Mouse (Mus musculus): ENCODE data around the gene Mthfd1.

Gene Mthfd1

GRCm38 (mm10) chr12:76299361-76299906, 44.3 kb downstream of the Mthfd1 start:
- in situ Hi-C loops (cut with MboI; ENCODE audit: low sequenced_read_pairs) = no loop called here

DNA sequence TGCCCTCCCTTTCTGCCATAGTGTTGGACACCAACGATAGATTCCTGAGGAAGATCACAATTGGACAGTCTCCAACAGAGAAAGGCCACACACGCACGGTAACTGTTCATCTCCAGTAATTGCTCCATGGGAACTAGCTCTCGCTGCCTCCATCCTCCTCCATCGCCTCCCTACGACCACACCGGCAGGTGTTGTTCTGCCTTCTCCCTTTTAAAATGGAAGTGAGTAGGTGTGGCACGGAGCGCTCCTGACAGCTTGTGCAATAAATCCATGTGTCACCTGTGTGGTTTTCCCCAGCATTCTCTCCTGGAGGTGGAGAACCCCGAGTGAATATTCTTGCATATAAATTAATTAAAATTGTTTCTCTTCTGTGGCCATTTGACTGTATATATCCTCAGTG, 45.3 kb downstream of the Mthfd1 start:
- in situ Hi-C loops (cut with MboI; ENCODE audit: low sequenced_read_pairs) = no loop called here

- in situ Hi-C loops (cut with MboI; ENCODE audit: low sequenced_read_pairs) = no loop called here
These were observed 48.4 kb downstream of the Mthfd1 start for GRCm38 (mm10) chr12:76303474-76303873.

DNA sequence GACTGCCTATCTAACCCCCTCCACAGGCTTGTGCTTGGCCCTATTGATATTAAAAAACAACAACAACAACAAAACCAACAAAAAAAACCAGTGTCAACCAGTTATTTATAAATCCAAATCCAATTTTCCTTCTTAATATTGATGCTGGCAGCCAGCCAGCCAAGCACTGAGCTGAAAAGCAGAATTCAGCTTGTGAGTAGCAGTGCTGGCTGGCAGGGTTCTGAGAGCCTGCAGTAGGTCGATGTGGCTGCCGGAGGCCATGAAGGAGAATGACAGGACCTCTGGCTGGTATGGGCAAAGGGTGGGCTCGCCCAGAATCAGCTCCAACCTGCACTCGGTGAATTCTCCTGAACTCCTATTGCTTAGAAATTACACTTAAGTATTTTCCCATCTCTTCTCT, 49.1 kb downstream of the Mthfd1 start:
- in situ Hi-C loops (cut with MboI; ENCODE audit: low sequenced_read_pairs) = no loop called here

DNA sequence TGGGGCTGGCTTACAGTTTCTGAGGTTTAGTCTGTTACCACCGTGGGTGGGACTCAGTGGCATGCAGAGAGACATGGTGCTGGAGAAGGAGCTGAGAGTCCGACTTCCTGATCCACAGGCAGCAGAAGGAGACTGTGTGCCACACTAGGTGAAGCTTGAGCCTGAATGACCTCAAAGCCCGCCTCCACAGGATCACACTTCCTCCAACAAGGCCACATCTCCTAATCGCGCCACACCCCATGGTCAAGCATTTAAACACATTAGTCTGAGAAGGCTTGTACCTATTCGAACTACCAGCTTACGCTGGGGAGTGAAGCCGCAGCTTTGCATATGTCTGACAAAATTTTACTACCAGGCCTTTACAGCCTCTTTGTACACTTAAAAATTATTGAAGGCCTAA, 50.0 kb downstream of the Mthfd1 start:
- in situ Hi-C loops (cut with MboI; ENCODE audit: low sequenced_read_pairs) = no loop called here

GRCm38 (mm10) chr12:76306852-76307561, 51.9 kb downstream of the Mthfd1 start:
- in situ Hi-C loops (cut with MboI; ENCODE audit: low sequenced_read_pairs) = no loop called here

GRCm38 (mm10) chr12:76307964-76308363, 52.9 kb downstream of the Mthfd1 start:
- in situ Hi-C loops (cut with MboI; ENCODE audit: low sequenced_read_pairs) = no loop called here

GRCm38 (mm10) chr12:76308436-76308835, 53.3 kb downstream of the Mthfd1 start:
- in situ Hi-C loops (cut with MboI; ENCODE audit: low sequenced_read_pairs) = no loop called here

DNA sequence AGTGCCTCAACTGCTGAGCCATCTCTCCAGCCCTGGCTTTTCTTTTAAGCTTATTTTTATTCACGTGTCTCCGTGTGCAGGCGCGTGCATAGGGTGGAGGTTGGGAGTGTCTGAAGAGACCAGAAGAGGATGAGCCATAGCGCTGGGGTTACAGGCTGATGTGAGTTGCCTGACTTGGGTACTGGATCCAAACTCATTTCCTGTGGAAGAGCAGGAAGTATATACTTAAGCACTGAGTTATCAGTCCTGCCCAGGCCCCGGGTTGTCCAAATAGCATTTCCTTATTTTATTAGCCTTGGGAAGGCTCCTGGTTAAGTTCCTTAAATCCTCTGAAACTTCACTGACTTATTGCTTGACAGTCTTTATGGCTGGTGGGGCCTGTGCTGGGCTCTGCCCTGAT, 54.9 kb downstream of the Mthfd1 start:
- in situ Hi-C loops (cut with MboI; ENCODE audit: low sequenced_read_pairs) = no loop called here

GRCm38 (mm10) chr12:76310633-76311032, 55.5 kb downstream of the Mthfd1 start:
- in situ Hi-C loops (cut with MboI; ENCODE audit: low sequenced_read_pairs) = no loop called here

DNA sequence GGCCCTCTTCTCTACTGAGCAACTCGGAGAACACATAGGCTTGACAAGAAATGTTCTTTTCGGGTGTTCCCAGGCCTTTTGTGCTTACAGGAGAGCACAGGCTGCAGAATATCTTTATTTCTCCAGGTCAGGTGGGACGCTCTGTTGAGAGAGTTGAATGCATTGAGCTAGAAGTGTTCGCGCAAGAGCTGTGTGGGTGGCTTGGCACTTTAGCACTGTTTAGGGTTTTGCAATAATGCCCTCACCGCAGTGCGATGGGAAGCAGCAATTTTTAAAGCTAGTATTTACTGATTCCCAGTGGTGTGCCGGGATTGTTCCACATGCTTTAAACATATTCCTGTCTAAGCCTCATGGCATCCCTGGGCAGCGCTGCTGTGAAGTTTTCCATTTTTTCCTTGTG, 56.1 kb downstream of the Mthfd1 start:
- in situ Hi-C loops (cut with MboI; ENCODE audit: low sequenced_read_pairs) = no loop called here

GRCm38 (mm10) chr12:76311951-76312350, 56.9 kb downstream of the Mthfd1 start:
- in situ Hi-C loops (cut with MboI; ENCODE audit: low sequenced_read_pairs) = no loop called here

GRCm38 (mm10) chr12:76318282-76319212, 63.4 kb downstream of the Mthfd1 start:
- in situ Hi-C loops (cut with MboI; ENCODE audit: low sequenced_read_pairs) = no loop called here

DNA sequence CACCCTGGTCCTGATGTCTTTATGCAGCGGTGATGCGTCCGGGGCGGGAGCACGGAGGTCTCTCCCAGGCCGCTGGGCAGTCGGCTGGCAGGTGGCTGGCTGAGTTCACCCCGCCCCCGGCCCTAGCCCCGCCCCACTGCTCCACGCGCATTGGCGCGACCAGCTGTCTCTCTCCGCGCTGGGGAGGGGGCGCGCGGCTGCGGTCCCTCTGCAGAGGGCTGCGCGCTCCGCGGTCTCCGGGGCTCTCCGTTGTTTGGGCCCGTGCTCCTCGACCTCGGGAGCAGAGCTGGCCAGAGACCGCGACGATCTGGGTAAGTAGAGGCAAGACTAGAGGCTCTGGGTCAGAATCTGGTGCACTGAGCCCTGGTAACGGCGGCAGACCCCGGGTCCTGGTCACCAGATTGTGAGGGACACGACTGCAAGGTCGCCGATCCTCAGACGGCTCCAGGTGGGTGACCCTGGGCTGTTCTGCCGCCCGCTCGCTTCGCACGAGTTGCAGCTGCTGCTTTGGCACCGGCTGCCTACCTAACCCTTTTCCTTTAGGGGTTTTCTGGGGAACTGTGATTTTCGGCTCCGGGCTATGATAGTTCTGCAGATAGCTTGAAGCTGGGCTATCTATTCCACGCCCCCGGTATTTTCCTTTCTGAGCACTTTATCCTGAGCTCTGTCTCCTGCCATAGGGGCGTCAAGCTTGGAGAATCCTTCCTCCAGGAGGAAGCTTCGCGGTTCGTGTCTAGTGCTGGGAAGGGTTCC, 69.8 kb downstream of the Mthfd1 start, which contains the start of gene Akap5:
Gene Akap5, plus strand, starts transcription at position 213 of the 753 bp plus-strand sequence.
- in situ Hi-C loops (cut with MboI; ENCODE audit: low sequenced_read_pairs) = loop anchor here (25.0 kb wide), 1 partner anchor 538 kb away; no protein-coding TSS in a partner anchor

- in situ Hi-C loops (cut with MboI; ENCODE audit: low sequenced_read_pairs) = loop anchor here (25.0 kb wide), 1 partner anchor 539 kb away; no protein-coding TSS in a partner anchor
These were observed 71.5 kb downstream of the Mthfd1 start for GRCm38 (mm10) chr12:76326437-76327220.

GRCm38 (mm10) chr12:76328567-76329354, 73.7 kb downstream of the Mthfd1 start:
- in situ Hi-C loops (cut with MboI; ENCODE audit: low sequenced_read_pairs) = loop anchor here (25.0 kb wide), 1 partner anchor 541 kb away; no protein-coding TSS in a partner anchor

DNA sequence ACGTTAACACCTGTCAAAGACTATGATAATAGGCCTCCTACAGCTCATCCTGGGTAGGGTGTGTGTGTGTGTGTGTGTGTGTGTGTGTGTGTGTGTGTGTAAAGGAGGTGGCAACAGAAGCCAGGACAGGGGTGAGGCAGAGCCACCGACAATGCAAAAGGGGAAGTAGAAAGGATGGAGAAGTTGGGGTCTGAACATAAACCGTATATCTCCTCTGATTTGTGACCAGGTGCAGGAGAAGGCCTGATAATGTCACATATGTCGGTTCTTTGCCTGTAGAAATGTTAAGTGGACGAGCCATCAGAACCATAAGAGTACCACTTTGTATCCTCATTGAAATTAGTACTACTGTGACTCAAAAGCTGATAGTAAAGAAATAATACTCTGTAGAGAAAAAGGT, 78.6 kb downstream of the Mthfd1 start:
- in situ Hi-C loops (cut with MboI; ENCODE audit: low sequenced_read_pairs) = loop anchor here (25.0 kb wide), 1 partner anchor 546 kb away; no protein-coding TSS in a partner anchor

DNA sequence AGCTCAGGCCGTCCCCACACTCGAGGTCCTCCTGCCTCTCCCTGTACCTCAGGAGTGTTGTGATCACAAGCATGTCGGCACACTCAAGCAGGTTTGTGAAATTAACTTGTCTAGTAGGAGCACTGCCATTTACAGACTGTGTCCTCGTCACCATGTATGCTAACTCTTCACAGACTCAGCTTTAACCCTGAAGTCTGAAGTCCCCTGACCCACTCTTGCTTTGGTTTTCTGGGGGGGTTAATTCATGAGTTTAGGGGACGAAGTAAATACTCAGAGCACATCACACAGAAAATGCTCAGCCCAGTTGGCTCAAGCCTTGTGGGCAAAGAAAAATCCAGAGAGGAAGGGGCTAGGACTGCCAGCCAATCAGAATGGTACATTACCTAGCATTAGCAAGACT, 80.5 kb downstream of the Mthfd1 start:
- in situ Hi-C loops (cut with MboI; ENCODE audit: low sequenced_read_pairs) = loop anchor here (25.0 kb wide), 1 partner anchor 548 kb away; no protein-coding TSS in a partner anchor

All from CH12F3 (cell line).